Mouse (Mus musculus) intestine, embryonic 16.5 days (tissue): Measurements from ENCODE around the gene Fbxo6. TPM values are rescaled to one million over a fixed set of nuclear protein-coding genes. Genes with fewer than 3 reads are reported as not detected.
"Not testable (repeated sequence)": the region's sequence is repeated elsewhere in the genome, so short reads cannot be mapped to it uniquely, and the experiment has no call there.

Experiments used
- ATAC-seq: fragments of 200-750 bp; cut with Nextera tagmentation; 2 replicates; pipeline ENCODE4 v1.8.0; 2017; ENCODE audit warnings: moderate TSS enrichment, moderate library complexity
- H3K27ac ChIP-seq: fragments of 300-500 bp; sonication (generic); 2 replicates; pipeline ENCODE4 v1.5.1; 2014; ENCODE audit warnings: mild to moderate bottlenecking, low read length
- H3K27me3 ChIP-seq: fragments of 300-500 bp; sonication (generic); replicated peaks from 2 replicates; pipeline ENCODE4 v1.6.1; 2014; ENCODE audit warnings: low read length, control low read depth, mixed read lengths; ENCODE audit not compliant: control insufficient read depth, insufficient read depth
- H3K36me3 ChIP-seq: fragments of 300-500 bp; sonication (generic); 2 replicates; pipeline ENCODE4 v1.6.1; 2014; ENCODE audit warnings: low read length, control low read depth; ENCODE audit not compliant: control insufficient read depth, insufficient read depth
- H3K4me1 ChIP-seq: fragments of 300-500 bp; sonication (generic); 2 replicates; pipeline ENCODE4 v1.6.1; 2014; ENCODE audit warnings: low read length, control low read depth, mixed read lengths; ENCODE audit not compliant: control insufficient read depth, insufficient read depth
- H3K4me2 ChIP-seq: fragments of 300-500 bp; sonication (generic); 2 replicates; pipeline ENCODE4 v1.6.1; 2014; ENCODE audit warnings: low read depth, low read length, control low read depth
- H3K4me3 ChIP-seq: fragments of 300-500 bp; sonication (generic); 2 replicates; pipeline ENCODE4 v1.5.1; 2014; ENCODE audit warnings: mild to moderate bottlenecking, low read length
- H3K9ac ChIP-seq: fragments of 300-500 bp; sonication (generic); 2 replicates; pipeline ENCODE4 v1.6.1; 2014; ENCODE audit warnings: low read depth, low read length
- H3K9me3 ChIP-seq: fragments of 300-500 bp; sonication (generic); 2 replicates; pipeline ENCODE4 v1.6.1; 2016; ENCODE audit warnings: low read length, control low read depth; ENCODE audit not compliant: control insufficient read depth
- WGBS: fragments of 180-500 bp; shearing (Covaris S2); extraction: QIAGEN DNeasy Blood & Tissue Kit; methylation state at CpG from one replicate; pipeline ENCODE4 v1.1.7; 2014; 5-methylcytosine and 5-hydroxymethylcytosine counted together
- polyA plus RNA-seq: library from polyadenylated mRNA; unstranded; fragments of >200 nt; fragmentation: Nextera tagmentation; extraction: Ambion mirVana; gene quantifications from 2 replicates; pipeline ENCODE4 v1.2.1, GENCODE M21; 2015

Gene Fbxo6
- 22.7 and 23.8 TPM in 2 replicates for polyA plus RNA-seq

GRCm38 (mm10) chr4:148151267-148152168, at the start of gene Fbxo6:
TSS of gene Fbxo6 (minus strand) at chr4:148152140.
- ATAC-seq, result peak; percentile 91
- Histone ChIP-seq H3K9me3 (no peaks in the 10 kb centered on the region), H3K4me2 (peak within 1 kb of the TSS; percentile 95), H3K27ac (peak within 1 kb of the TSS; percentile 85), H3K27me3 (no peaks in the 10 kb centered on the region), H3K4me1 (peaks cover 4% of the 10 kb centered on the region; the same call in 1 of the 2 replicates), H3K36me3 (peaks cover 3% of the 10 kb centered on the region; the same call in 1 of the 2 replicates), H3K9ac (peak within 1 kb of the TSS; percentile 83), H3K4me3 (peak within 1 kb of the TSS; percentile 75)
- 1% methylated on average over 58 of the region's 67 CpGs for WGBS

DNA sequence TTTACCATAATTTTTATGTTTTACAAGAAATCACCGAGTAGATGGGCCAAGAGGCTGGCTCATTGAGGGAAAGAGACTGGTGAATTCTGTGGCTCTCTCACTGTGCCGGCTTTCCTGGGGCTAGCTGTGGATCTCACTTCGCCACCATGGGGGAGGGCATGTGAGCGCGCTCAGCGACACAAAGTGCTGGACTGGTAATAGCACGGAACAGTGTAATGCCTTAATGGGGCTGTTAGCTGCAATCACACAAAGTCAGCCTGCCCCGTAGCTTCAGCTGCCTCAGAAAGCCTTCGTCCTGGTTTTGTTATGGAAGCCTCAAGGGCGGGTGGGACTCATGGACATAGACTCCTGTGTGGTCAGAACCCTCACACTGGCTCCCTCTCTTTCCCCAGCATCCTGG, 46.8 kb upstream of the Fbxo6 start:
- peaks cover 3% of the 10 kb centered on the region; the same call in 1 of the 2 replicates for H3K27me3 ChIP-seq
- H3K4me3 ChIP-seq, result no peak overlapping the region
- no peaks in the 10 kb centered on the region for H3K36me3 ChIP-seq
- ATAC-seq, result no peak
- H3K9ac ChIP-seq, result no peak overlapping the region
- 57% methylated on average over 10 of the region's 10 CpGs for WGBS
- no peak overlapping the region for H3K4me2 ChIP-seq
- no peaks in the 10 kb centered on the region for H3K4me1 ChIP-seq
- peaks cover 3% of the 10 kb centered on the region; the same call in 1 of the 2 replicates for H3K9me3 ChIP-seq
- no peak overlapping the region for H3K27ac ChIP-seq

- Histone ChIP-seq H3K9me3 (no peaks in the 10 kb centered on the region), H3K4me1 (no peaks in the 10 kb centered on the region), H3K9ac (no peak overlapping the region), H3K4me3 (no peak overlapping the region), H3K36me3 (no peaks in the 10 kb centered on the region), H3K27ac (no peak overlapping the region), H3K4me2 (no peak overlapping the region), H3K27me3 (peaks cover 6% of the 10 kb centered on the region; the same call in 1 of the 2 replicates)
- no peak for ATAC-seq
Measured at GRCm38 (mm10) chr4:148194400-148194799, 42.5 kb upstream of the Fbxo6 start.

DNA sequence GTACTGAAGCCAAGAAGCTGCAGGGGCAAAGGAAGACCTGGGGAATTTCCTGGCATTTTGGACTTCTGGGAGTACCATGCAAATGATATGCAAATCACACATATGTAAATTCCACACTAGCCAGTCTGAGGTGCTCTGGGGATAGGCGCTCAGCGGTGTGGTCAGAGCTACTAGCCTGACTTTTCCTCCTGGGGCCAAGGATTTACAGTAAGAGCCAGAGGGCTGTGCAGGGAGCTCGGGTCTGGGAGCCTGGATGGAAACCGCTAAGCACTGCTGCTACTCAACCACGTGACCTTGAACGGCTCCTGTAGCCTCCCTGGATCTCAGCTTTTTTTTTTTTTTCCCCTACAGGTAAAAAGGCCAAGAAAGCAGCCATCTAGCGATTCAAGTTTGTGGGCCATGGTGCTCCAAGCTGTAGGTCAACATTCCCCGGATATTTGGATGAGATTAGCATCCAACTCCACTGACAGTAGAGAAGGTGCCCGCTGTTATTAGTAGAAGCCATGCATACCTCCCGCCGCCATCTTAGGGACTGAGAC, 40.8 kb upstream of the Fbxo6 start:
- Histone ChIP-seq H3K9ac (no peak overlapping the region), H3K27me3 (0 out of 2 replicates have a peak, but pooled peaks cover 3% of the 10 kb centered on the region), H3K4me1 (no peaks in the 10 kb centered on the region), H3K27ac (no peak overlapping the region), H3K9me3 (no peaks in the 10 kb centered on the region), H3K4me3 (no peak overlapping the region), H3K4me2 (no peak overlapping the region), H3K36me3 (no peaks in the 10 kb centered on the region)
- WGBS, result 26% methylated on average over 11 of the region's 11 CpGs
- ATAC-seq, result no peak

DNA sequence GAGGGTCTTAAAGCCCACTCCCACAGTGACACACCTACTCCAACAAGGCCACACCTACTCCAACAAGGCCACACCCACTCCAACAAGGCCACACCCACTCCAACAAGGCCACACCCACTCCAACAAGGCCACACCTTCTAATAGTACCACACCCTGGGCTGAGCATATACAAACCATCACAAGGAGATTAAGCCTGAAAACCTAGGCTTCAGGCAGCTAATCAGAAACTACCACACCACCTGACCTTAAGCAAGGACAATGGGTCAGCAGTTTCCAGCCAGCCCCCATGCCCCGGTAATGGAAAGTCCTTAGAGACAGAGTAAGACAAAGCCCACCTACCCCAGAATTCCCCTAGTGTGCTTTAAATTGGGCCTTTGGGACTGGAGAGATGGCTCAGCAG, 36.8 kb upstream of the Fbxo6 start:
- 86% methylated on average over 1 of the region's 1 CpGs for whole genome bisulfite sequencing
- not testable (repeated sequence) for ATAC-seq, H3K27ac ChIP-seq, H3K4me2 ChIP-seq, H3K27me3 ChIP-seq, H3K4me3 ChIP-seq, H3K9me3 ChIP-seq, H3K36me3 ChIP-seq, H3K9ac ChIP-seq, H3K4me1 ChIP-seq

DNA sequence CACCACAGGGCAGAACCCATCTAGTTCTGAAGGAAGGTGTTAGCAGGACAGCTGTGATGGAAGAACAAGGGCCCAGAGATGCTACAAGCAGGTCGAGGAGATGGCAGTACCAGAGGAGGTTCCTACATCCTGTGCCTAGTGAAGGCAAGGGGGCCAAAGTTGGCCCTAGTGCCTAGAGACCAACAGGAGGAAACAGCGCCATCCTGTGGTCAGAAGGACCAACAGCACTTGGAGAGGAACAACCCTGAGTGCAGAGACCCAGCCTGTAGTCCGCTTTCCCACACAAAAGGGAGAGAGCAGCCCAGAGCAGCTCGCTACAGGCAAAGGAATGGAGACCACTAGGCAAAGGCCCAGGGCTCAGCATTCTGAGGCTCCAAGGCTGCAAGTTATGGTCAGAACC, 33.9 kb upstream of the Fbxo6 start:
- whole genome bisulfite sequencing, result 64% methylated on average over 4 of the region's 4 CpGs
- Histone ChIP-seq H3K9ac (no peak overlapping the region), H3K36me3 (no peaks in the 10 kb centered on the region), H3K4me3 (no peak overlapping the region), H3K4me1 (no peaks in the 10 kb centered on the region), H3K27ac (no peak overlapping the region), H3K4me2 (no peak overlapping the region), H3K27me3 (peaks cover under 1% of the 10 kb centered on the region; the same call in 1 of the 2 replicates), H3K9me3 (no peaks in the 10 kb centered on the region)
- ATAC-seq, result no peak

DNA sequence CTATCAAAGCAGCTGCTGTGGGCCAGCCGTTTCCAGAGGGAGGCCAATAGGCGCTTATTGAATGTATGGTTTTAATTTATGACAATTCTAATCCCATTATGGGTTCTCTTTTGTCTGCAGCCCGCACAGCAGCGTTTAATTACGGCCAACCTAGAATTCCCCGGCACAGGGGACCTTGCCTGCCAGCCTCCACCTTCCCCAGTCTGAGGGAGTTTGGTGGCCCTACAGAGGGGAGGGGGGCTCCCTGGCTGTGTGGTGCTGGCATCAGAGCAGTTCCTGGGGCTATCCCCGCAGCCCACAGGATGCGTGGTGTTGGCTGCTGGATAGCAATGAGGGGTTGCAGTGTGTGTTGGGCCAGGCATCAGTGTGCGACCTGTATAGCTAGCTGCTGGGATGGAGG, 32.6 kb upstream of the Fbxo6 start:
- Histone ChIP-seq H3K9me3 (no peaks in the 10 kb centered on the region), H3K27me3 (no peaks in the 10 kb centered on the region; the same call in 1 of the 2 replicates), H3K36me3 (no peaks in the 10 kb centered on the region), H3K4me3 (no peak overlapping the region), H3K9ac (no peak overlapping the region), H3K27ac (no peak overlapping the region), H3K4me1 (no peaks in the 10 kb centered on the region), H3K4me2 (no peak overlapping the region)
- no peak for ATAC-seq
- WGBS, result 61% methylated on average over 9 of the region's 9 CpGs

DNA sequence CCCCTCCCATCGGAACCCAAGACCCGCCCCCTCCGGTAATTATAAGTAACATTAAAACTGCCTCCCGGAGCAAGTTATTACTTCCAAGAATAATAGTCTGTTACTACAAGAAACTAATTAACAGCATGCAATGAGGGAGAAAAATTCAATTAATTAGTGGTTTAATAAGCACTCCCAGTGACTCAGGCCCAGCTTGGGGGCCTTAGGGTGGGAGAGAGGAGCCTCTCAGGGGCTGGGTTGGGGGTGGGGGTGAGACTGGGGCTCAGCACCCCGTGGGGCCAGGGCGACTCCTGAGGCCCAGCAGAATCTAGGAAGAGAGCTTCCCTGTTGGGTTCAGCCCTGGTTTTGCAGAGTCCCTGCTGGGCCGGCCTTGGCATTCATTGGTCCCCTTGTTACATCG, 30.4 kb upstream of the Fbxo6 start:
- Histone ChIP-seq H3K4me3 (no peak overlapping the region), H3K9me3 (no peaks in the 10 kb centered on the region), H3K36me3 (no peaks in the 10 kb centered on the region), H3K9ac (no peak overlapping the region), H3K27ac (no peak overlapping the region), H3K27me3 (peaks cover 7% of the 10 kb centered on the region), H3K4me2 (no peak overlapping the region), H3K4me1 (no peaks in the 10 kb centered on the region)
- no peak for ATAC-seq
- WGBS, result 34% methylated on average over 8 of the region's 8 CpGs

DNA sequence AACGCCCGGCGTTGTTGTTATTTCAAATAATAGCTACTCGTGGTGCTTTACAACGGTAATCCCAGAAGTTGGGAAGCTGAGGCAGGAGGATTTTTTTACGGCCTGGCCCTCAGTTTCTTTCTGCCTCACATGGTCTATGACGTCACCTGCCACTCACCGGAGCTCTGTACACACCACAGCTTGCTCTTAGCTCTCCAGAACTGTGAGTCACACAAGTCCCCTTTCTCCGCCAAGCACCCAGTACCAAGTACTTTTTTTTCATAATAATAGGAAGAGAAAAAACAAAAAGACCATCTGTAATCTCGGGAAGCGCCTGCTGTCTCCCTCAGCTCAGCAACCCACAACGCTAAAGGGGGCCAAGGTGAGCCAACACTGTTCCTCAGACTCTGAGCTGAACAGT, 29.5 kb upstream of the Fbxo6 start:
- Histone ChIP-seq H3K9me3 (no peaks in the 10 kb centered on the region), H3K36me3 (no peaks in the 10 kb centered on the region), H3K27ac (no peak overlapping the region), H3K4me1 (no peaks in the 10 kb centered on the region), H3K4me3 (no peak overlapping the region), H3K27me3 (peaks cover 7% of the 10 kb centered on the region), H3K9ac (no peak overlapping the region), H3K4me2 (no peak overlapping the region)
- 88% methylated on average over 12 of the region's 12 CpGs for WGBS
- no peak for ATAC-seq
